In the genomic region with DNA sequence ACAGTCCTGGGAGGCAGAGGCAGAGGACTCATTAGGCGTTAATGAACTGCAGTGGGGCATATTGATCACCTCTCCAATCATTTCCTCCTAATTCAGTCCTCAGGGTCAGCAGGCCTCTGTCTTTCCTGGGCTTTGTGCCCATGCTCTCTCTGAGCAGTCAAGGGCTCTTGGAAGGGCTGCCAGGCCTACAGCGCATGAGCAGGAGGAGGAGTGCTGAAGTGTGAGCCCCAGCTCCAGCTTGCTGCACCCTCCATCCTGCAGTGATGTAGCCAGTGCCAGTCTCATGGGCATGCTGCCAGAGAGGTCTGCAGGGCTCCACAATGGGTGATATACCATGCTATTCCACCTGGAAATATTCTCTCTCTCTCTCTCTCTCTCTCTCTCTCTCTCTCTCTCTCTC, we compare ENCODE assay signal across 16 mouse cellular contexts.
A peak's percentile ranks its signal among the peaks of the same experiment; 100 is the strongest.
DNase-seq lines count a peak whose midpoint lies in the region; ATAC-seq lines count a peak whose summit lies in the region.
"Had no signal": no experiment of that assay in that cellular context is flagged by ENCODE, and none has a peak within 500 bp of the region (broad histone marks: within the 10 kb centered on the region; RNA-seq: fewer than 3 reads in every experiment).

No protein-coding gene starts in this region.

- peak; percentile 7 to 9 for DNase-seq in cerebellum, postnatal 36 days
- DNase-seq in cerebellum, adult 11 months = no peak
- DNase-seq in left cerebral cortex, postnatal 4 days = peak; percentile 62
- no peak for DNase-seq in left cerebral cortex, adult 9 months (ENCODE audit: low spot score in 2 of 2)
- peak; percentile 81 for DNase-seq in forebrain, embryonic 14.5 days (ENCODE audit: low spot score)
- DNase-seq in lung, postnatal 14 days = peak; percentile 49
- DNase-seq in spleen, postnatal 10 days (ENCODE audit: low spot score in 2 of 2) = no peak
- DNase-seq: gastrocnemius, adult 2 months; kidney, postnatal 25 days; thymus, postnatal 4 days had no signal

- no peak overlapping the region for H3K9ac ChIP-seq in forebrain, embryonic 14.5 days (ENCODE audit: low read length)
- H3K9ac ChIP-seq: heart, embryonic 13.5 days; limb, embryonic 15.5 days had no signal

- intact Hi-C loops in left cerebral cortex, postnatal 4 days (cut with DNase I) = no loop called here

- no peaks in the 10 kb centered on the region for H3K9me3 ChIP-seq in forebrain, embryonic 14.5 days (replicated peaks; ENCODE audit: control insufficient read depth, low read length)
- H3K9me3 ChIP-seq: heart, embryonic 13.5 days; limb, embryonic 15.5 days had no signal

- 61% methylated on average over 2 of the region's 2 CpGs for WGBS in forebrain, embryonic 14.5 days

- no peak overlapping the region for H3K4me2 ChIP-seq in forebrain, embryonic 14.5 days (ENCODE audit: low read length)
- H3K4me2 ChIP-seq: heart, embryonic 13.5 days; limb, embryonic 15.5 days had no signal

- H3K36me3 ChIP-seq in forebrain, embryonic 14.5 days (ENCODE audit: control insufficient read depth, insufficient read depth, low read length) = no peaks in the 10 kb centered on the region
- H3K36me3 ChIP-seq: heart, embryonic 13.5 days; limb, embryonic 15.5 days had no signal

- no peaks in the 10 kb centered on the region for H3K27me3 ChIP-seq in forebrain, embryonic 14.5 days (replicated peaks; ENCODE audit: control insufficient read depth, insufficient read depth, low read length)

- peaks cover 22% of the 10 kb centered on the region for H3K4me1 ChIP-seq in forebrain, embryonic 14.5 days (ENCODE audit: control insufficient read depth, insufficient read depth, low read length)
- H3K4me1 ChIP-seq: limb, embryonic 15.5 days had no signal

- H3K4me3 ChIP-seq in forebrain, embryonic 14.5 days (ENCODE audit: low read depth, low read length) = no peak overlapping the region
- H3K4me3 ChIP-seq: erythroblast, embryonic 14.5 days; gastrocnemius, adult 2 months; heart, embryonic 13.5 days; limb, embryonic 15.5 days had no signal

- peak overlapping the region; percentile 76 for H3K27ac ChIP-seq in forebrain, embryonic 14.5 days (ENCODE audit: low read depth, low read length)
- H3K27ac ChIP-seq: gastrocnemius, adult 2 months; heart, embryonic 13.5 days; limb, embryonic 15.5 days; stomach, postnatal 0 days had no signal

- ATAC-seq in forebrain, embryonic 14.5 days = peak; percentile 52
- ATAC-seq in inflammation-experienced regulatory T-cells, adult 6 months = no peak
- ATAC-seq: intestine, embryonic 16.5 days had no signal

Comparison
In these comparisons a context has a peak if more than half of its experiments do, and no peak if none do; other contexts are left out.
1. DNase-seq: peak in cerebellum, postnatal 36 days (2 of 2), left cerebral cortex, postnatal 4 days (single experiment), forebrain, embryonic 14.5 days (single experiment) and lung, postnatal 14 days (single experiment); none in cerebellum, adult 11 months (single experiment), left cerebral cortex, adult 9 months (0 of 2) and spleen, postnatal 10 days (0 of 2).